Mouse (Mus musculus) heart, postnatal 0 days (tissue): Measurements from ENCODE around the gene Socs7.
A peak's percentile ranks its signal among the peaks of the same experiment; 100 is the strongest.

ENCODE experiments used
- CTCF ChIP-seq: IDR thresholded peaks from 2 replicates; pipeline ENCODE4 v1.5.1; 2016; ENCODE audit warnings: antibody characterized with exemption, control low read depth, low read depth
- EP300 ChIP-seq: IDR thresholded peaks from 2 replicates; pipeline ENCODE4 v1.6.1; 2016; ENCODE audit warnings: antibody characterized with exemption, low read depth

DNA sequence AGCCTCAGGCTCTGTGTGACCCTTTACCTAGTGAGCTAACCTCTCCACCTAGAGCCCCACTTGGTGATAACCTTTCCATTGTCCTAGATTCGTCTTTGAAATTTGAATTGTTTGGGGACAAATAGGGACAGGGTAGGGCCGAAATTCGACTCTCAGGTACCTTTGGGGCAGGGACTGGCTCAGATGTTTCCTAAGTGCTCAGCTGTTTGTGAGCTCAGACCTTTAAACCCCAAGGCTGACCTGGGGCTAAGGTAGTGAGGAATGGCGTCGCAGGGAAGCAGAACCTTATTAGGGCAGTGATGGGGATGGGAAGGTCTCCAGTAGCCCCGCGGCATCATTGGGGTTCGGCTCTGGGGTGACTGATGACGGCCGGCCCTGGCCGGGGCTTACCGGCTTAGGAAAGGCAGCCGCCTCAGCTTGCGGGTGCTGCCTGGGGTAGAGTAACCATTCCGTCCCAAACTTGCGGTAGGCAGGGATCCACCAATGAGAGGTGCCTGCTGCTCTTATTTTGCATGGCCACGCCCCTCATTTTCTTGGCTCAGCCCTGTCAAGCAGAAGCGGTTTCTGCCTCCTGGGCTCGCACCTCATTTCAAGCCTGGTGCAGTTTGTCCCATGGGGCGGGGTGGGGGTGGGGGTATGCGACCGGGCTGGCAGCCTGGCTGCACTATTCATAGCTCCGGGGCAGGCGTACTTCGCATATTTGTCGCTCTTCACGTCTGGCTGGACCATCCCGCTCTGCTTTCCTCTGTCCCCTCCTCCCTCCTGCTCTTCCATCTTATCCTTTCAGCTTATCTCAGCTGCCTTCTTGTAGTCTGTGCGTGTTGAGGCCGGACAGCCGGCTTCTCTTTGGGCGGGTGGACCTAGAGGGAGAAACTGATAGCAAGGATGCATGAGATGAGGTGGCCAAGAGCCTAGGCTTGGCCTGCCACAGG lies 65.7 kb downstream of the Socs7 start:
- no peak for TF ChIP-seq CTCF
- peak; percentile 69; the same call in 1 of the 2 replicates for TF ChIP-seq EP300
